Mouse (Mus musculus) stomach, postnatal 0 days (tissue): ENCODE measurements around the gene Cdkl4. TPM values are rescaled to one million over a fixed set of nuclear protein-coding genes. Genes with fewer than 3 reads are reported as not detected.

Experiments
- ATAC-seq: fragments of 200-750 bp; cut with Nextera tagmentation; 2 replicates; pipeline ENCODE4 v1.8.0; 2017; ENCODE audit not compliant: low FRiP score, low TSS enrichment
- DNase-seq: peaks from one replicate; pipeline ENCODE4 v3.0.0-alpha.2; 2016; ENCODE audit warnings: low spot score
- H3K27ac ChIP-seq: fragments of 300-500 bp; sonication (generic); replicated peaks from 2 replicates; pipeline ENCODE4 v1.5.1; 2014; ENCODE audit warnings: mild to moderate bottlenecking, control low read depth
- H3K27me3 ChIP-seq: fragments of 300-500 bp; sonication (generic); 2 replicates; pipeline ENCODE4 v1.6.1; 2014; ENCODE audit warnings: low read length; ENCODE audit not compliant: control insufficient read depth, insufficient read depth
- H3K36me3 ChIP-seq: fragments of 300-500 bp; sonication (generic); 2 replicates; pipeline ENCODE4 v1.6.1; 2014; ENCODE audit warnings: low read length, mixed read lengths; ENCODE audit not compliant: control insufficient read depth, insufficient read depth
- H3K4me1 ChIP-seq: fragments of 300-500 bp; sonication (generic); replicated peaks from 2 replicates; pipeline ENCODE4 v1.6.1; 2014; ENCODE audit warnings: antibody characterized with exemption; ENCODE audit not compliant: control insufficient read depth, insufficient read depth
- H3K4me2 ChIP-seq: fragments of 300-500 bp; sonication (generic); replicated peaks from 2 replicates; pipeline ENCODE4 v1.6.1; 2014; ENCODE audit warnings: low read depth, mild to moderate bottlenecking, control low read depth, moderate library complexity
- H3K4me3 ChIP-seq: fragments of 300-500 bp; sonication (generic); 2 replicates; pipeline ENCODE4 v1.5.1; 2014; ENCODE audit warnings: low read depth, low read length, control low read depth
- H3K9ac ChIP-seq: fragments of 300-500 bp; sonication (generic); 2 replicates; pipeline ENCODE4 v1.6.1; 2014; ENCODE audit warnings: mild to moderate bottlenecking, low read length, control low read depth, mixed read lengths
- H3K9me3 ChIP-seq: fragments of 300-500 bp; sonication (generic); 2 replicates; pipeline ENCODE4 v1.6.1; 2016; ENCODE audit warnings: low read length; ENCODE audit not compliant: control insufficient read depth
- CTCF ChIP-seq: IDR thresholded peaks from 2 replicates; pipeline ENCODE4 v1.5.1; 2016; ENCODE audit warnings: antibody characterized with exemption, low read depth, mild to moderate bottlenecking, moderate library complexity
- EP300 ChIP-seq: optimal IDR thresholded peaks from 2 replicates; pipeline ENCODE3; 2016; ENCODE audit warnings: antibody characterized with exemption
- WGBS: fragments of 180-500 bp; shearing (Covaris S2); extraction: QIAGEN DNeasy Blood & Tissue Kit; methylation state at CpG from one replicate; pipeline ENCODE4 v1.1.7; 2014; 5-methylcytosine and 5-hydroxymethylcytosine counted together
- polyA plus RNA-seq: library from polyadenylated mRNA; unstranded; fragments of >200 nt; fragmentation: Nextera tagmentation; extraction: Ambion mirVana; gene quantifications from 2 replicates; pipeline ENCODE4 v1.2.1, GENCODE M21; 2015

Gene Cdkl4
- polyA plus RNA-seq, 1 experiment from 2014 or later = 0.08 TPM

GRCm38 (mm10) chr17:80553318-80554270 is 24.0 kb downstream of the Cdkl4 start:
- Histone ChIP-seq H3K4me3 (peak overlapping the region; percentile 66), H3K36me3 (no peaks in the 10 kb centered on the region), H3K9ac (peak overlapping the region; percentile 64)

GRCm38 (mm10) chr17:80552653-80553052 is 25.0 kb downstream of the Cdkl4 start:
- no peaks in the 10 kb centered on the region for H3K36me3 ChIP-seq
- ATAC-seq = no peak
- no peak overlapping the region for H3K4me2 ChIP-seq
- no peaks in the 10 kb centered on the region for H3K4me1 ChIP-seq
- no peak overlapping the region for H3K9ac ChIP-seq
- no peak overlapping the region for H3K27ac ChIP-seq
- TF ChIP-seq EP300 (no peak), CTCF (no peak)
- no peak overlapping the region for H3K4me3 ChIP-seq
- H3K9me3 ChIP-seq = no peaks in the 10 kb centered on the region
- no peaks in the 10 kb centered on the region for H3K27me3 ChIP-seq
- no peak for DNase-seq
- WGBS = 61% methylated on average over 4 of the region's 4 CpGs

More at GRCm38 (mm10) chr17:80553318-80554270, 24.0 kb downstream of the Cdkl4 start:
- peak overlapping the region; percentile 81 for H3K4me2 ChIP-seq
- no peaks in the 10 kb centered on the region for H3K27me3 ChIP-seq
- DNase-seq (peak; percentile 82), ATAC-seq (peak; percentile 87)
- H3K9me3 ChIP-seq = no peaks in the 10 kb centered on the region
- peak; percentile 83 for TF ChIP-seq CTCF
- no peak for TF ChIP-seq EP300
- no peaks in the 10 kb centered on the region for H3K4me1 ChIP-seq
- 0 out of 2 replicates have a peak overlapping the region, but pooled peaks have one; percentile 61 for H3K27ac ChIP-seq
- 2% methylated on average over 35 of the region's 35 CpGs for WGBS

GRCm38 (mm10) chr17:80550981-80551380 is 26.6 kb downstream of the Cdkl4 start:
- WGBS = 80% methylated on average over 15 of the region's 15 CpGs
- Histone ChIP-seq H3K4me3 (no peak overlapping the region), H3K4me1 (no peaks in the 10 kb centered on the region), H3K27ac (no peak overlapping the region), H3K9ac (no peak overlapping the region), H3K27me3 (no peaks in the 10 kb centered on the region), H3K4me2 (no peak overlapping the region), H3K9me3 (no peaks in the 10 kb centered on the region), H3K36me3 (no peaks in the 10 kb centered on the region)
- no peak for ATAC-seq
- no peak for DNase-seq
- TF ChIP-seq CTCF (no peak), EP300 (no peak)

GRCm38 (mm10) chr17:80546846-80547245 is 30.8 kb downstream of the Cdkl4 start:
- no peak for ATAC-seq
- no peak overlapping the region for H3K27ac ChIP-seq

GRCm38 (mm10) chr17:80546227-80546626 is 31.4 kb downstream of the Cdkl4 start:
- Histone ChIP-seq H3K9ac (no peak overlapping the region), H3K36me3 (no peaks in the 10 kb centered on the region), H3K27ac (no peak overlapping the region), H3K4me1 (no peaks in the 10 kb centered on the region), H3K4me2 (no peak overlapping the region), H3K4me3 (no peak overlapping the region), H3K9me3 (no peaks in the 10 kb centered on the region), H3K27me3 (no peaks in the 10 kb centered on the region)
- peak; percentile 9 for DNase-seq
- ATAC-seq = no peak
- 87% methylated on average over 8 of the region's 8 CpGs for WGBS
- TF ChIP-seq EP300 (no peak), CTCF (no peak)

More at GRCm38 (mm10) chr17:80546846-80547245, 30.8 kb downstream of the Cdkl4 start:
- no peak for TF ChIP-seq EP300
- TF ChIP-seq CTCF = no peak
- Histone ChIP-seq H3K36me3 (no peaks in the 10 kb centered on the region), H3K27me3 (no peaks in the 10 kb centered on the region), H3K4me3 (no peak overlapping the region), H3K9me3 (no peaks in the 10 kb centered on the region), H3K4me2 (no peak overlapping the region), H3K4me1 (no peaks in the 10 kb centered on the region), H3K9ac (no peak overlapping the region)
- WGBS = 80% methylated on average over 2 of the region's 2 CpGs
- peak; percentile 5 for DNase-seq

GRCm38 (mm10) chr17:80543646-80544045 is 34.0 kb downstream of the Cdkl4 start:
- Histone ChIP-seq H3K4me3 (no peak overlapping the region), H3K27me3 (no peaks in the 10 kb centered on the region), H3K4me2 (no peak overlapping the region), H3K9ac (no peak overlapping the region), H3K36me3 (no peaks in the 10 kb centered on the region), H3K9me3 (no peaks in the 10 kb centered on the region), H3K4me1 (no peaks in the 10 kb centered on the region), H3K27ac (no peak overlapping the region)
- ATAC-seq = no peak
- no peak for DNase-seq
- 80% methylated on average over 20 of the region's 20 CpGs for WGBS
- TF ChIP-seq CTCF = no peak
- TF ChIP-seq EP300 = no peak
